Mouse (Mus musculus) T-helper 2 cell (primary cell): ENCODE measurements around the gene Gcm1.
"Not testable (repeated sequence)": the region's sequence is repeated elsewhere in the genome, so short reads cannot be mapped to it uniquely, and the experiment has no call there.

Experiments
- in situ Hi-C: fragments of 300-600 bp; cut with MboI, MseI; formaldehyde crosslinking; loops from one replicate; pipeline ENCODE4 v1.15.1; 2025; ENCODE audit warnings: high pct_unique_total_duplicates

Gcm1 gene

DNA sequence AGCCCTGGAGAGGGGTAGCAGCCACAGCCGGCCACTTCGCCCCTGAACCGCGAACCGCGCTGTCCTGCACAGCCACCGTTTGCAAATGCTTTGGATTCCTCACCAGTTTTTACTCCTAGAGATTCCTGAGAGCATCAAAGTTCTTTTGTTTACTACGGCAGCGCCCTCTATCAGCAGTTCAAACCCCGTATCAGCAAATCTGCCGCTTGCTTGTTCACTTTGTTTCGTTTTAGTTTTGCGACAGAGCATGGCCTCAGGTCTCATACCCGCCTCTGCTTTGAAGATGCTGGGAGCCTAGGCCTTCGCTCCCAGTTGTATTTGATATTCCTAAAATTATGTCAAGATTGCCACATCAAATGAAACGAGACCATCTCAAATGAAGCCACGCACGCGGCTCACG is 5.0 kb upstream of the Gcm1 start:
- in situ Hi-C loops = no loop called here

DNA sequence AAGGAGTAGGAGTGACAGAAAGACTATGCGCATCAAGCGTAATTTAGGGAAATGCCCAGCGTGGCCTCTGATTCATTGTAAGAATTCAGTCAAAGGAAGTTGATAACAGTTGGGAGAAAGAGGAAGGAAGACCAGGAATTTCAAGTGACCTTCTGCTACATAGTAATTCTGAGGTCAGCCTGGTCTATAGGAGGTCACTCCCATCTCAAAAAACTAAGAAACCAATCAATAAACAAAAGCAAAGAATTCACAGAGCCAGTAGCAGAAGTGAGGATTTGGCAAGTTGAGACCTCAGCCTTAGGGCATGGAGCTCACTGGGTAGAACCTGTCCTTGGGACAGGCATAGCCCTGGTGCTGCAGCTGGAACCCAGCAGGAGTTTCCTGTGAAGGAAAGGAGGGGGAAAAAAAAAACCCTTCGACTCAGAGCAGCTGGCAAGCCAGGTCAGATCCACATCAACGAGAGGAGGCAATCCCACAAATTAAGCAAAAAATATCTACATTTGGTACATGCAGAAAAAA is 1.2 kb upstream of the Gcm1 start:
- in situ Hi-C loops = no loop called here

DNA sequence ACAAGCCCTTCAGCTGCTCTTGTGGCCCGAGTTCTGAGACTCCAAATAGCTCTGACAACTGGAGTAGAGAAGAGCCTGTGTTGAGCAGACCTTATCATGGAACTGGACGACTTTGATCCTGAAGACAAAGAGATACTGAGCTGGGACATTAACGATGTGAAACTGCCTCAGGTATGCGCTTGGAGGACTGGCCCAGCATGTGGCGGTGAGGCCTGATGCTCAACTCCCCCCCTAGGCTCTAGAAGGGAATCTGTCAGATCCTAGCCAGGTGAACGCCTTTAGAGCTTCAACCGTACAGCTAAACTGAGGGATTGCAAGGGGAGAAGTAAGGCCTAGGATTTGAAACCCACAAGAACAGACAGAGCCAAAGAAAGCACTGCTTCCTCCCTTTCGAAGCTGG is 2.1 kb downstream of the Gcm1 start:
- in situ Hi-C loops = no loop called here

DNA sequence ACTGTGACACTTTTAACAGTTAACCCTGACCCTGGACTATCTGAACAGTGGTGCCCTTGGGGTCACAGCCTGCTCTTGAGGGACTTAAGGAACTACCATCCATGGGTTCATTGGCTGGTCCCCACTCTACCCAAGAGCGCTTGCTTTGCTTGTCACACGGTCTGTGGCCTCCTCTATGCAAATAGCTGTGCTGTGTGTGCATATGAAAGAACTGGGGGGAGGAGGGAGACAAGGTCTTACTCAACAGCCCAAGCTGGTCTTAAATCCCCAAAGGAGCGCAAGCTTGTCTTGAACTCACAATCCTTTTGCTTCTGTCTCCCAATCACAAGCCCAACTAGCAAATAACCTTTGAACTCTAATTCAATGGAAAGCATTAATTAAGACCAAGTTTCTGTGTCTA is 2.6 kb downstream of the Gcm1 start:
- in situ Hi-C loops = no loop called here

DNA sequence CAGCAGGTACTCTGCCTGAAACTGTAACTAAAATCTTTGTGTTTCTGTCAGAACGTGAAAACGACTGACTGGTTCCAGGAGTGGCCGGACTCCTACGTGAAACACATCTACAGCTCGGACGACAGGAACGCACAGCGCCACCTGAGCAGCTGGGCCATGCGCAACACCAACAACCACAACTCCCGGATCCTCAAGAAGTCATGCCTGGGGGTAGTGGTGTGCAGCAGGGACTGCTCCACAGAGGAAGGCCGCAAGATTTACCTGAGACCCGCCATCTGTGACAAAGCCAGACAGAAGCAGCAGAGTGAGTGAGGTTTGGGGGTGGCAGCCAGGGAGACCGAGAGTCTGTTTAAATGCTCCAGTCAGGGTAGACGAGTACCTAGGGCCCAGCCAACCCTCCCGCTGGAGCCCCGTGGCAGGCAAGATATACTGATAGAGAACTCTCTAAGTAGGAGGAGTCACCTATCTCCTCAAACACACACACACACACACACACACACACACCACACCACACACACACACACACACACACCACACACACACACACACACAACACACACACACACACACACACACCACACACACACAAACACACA is 7.9 kb downstream of the Gcm1 start:
- in situ Hi-C loops = no loop called here

DNA sequence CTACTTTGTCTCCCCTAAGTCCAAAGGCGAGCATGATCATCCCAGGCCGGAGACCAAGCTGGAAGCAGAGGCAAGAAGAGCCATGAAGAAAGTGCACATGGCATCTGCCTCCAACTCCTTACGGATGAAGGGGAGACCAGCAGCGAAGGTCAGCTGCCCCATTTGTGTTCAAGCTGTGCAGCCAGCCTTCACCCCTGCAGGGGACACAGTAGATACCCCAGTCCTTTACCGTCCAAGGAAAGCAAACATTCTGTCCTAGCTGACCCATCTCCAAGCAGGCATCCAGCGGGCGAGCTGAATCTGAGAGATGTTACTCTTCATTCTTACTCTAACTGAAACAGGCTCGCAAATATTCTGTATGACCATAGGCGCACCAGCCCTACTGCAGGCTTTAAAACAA is 10.7 kb downstream of the Gcm1 start:
- in situ Hi-C loops = no loop called here

DNA sequence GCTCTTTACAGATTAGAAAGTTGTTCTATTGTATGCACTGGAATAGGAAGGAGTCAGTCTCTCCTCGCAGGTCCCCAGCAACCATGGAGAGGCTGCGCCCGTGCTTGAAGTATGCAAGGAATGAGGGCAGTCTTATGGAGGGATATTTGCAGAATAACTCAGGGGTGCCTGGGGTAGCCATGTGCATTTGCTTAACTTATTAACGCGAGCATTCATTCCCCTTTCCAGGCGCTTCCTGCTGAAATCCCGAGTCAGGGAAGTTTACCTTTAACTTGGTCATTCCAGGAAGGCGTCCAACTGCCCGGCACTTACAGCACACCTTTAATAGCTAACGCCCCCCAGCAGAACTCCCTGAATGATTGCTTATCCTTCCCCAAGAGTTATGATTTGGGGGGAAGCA is 12.4 kb downstream of the Gcm1 start:
- in situ Hi-C loops = no loop called here

DNA sequence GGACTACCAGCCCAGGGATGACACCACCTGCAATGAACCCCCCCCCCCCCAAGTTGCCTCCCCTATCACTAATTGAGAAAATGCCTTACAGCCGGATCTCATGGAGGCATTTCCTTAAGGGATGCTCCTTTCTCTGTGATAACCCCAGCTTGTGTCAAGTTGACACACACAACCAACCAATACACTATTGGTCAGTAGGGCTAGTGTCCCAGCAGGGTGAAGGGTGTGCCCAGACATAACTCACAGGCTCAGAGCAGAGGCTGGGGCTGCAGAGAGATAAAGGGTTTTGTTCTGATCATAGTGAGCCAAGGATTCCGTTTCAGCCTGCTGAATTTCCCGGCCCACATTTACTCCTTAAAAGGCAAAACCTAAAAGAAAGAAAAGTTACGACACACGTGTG is 18.8 kb downstream of the Gcm1 start:
- in situ Hi-C loops = no loop called here

DNA sequence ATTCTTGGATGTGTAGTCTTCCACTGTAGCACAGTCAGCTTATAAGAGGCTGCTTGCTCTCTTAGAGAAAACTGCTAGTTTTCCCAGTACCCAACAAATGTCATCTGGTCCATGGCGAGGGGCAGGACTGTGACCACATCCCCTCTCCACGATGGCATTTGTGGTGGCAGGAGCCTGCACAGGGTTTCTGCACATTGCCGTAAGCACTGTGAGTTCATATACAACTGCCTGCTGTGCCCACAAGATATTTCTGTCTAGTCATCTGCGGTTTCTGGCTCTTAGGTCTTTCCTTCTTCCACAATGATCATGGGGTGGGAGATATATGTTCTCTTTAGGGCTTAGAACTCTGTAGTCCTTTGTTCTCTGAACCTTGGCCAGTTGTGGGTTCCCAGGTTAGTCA is 19.9 kb downstream of the Gcm1 start:
- in situ Hi-C loops = no loop called here

DNA sequence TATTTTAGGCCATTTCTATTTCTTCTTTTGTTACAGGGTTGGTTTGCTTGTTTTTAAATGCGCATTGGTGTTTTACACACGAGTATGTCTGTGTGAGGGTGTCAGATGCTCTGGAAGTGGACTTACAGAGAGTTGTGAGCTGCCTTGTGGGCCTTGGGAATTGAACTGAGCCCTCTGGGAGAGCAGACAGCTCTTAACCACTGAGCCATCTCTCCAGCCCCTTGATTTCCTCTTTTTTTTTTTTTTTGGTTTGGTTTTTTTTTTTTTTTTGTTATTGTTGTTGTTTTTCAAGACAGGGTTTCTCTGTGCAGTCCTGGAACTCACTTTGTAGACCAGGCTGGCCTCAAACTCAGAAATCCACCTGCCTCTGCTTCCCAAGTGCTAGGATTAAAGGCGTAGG is 21.6 kb downstream of the Gcm1 start:
- in situ Hi-C loops = not testable (repeated sequence)

DNA sequence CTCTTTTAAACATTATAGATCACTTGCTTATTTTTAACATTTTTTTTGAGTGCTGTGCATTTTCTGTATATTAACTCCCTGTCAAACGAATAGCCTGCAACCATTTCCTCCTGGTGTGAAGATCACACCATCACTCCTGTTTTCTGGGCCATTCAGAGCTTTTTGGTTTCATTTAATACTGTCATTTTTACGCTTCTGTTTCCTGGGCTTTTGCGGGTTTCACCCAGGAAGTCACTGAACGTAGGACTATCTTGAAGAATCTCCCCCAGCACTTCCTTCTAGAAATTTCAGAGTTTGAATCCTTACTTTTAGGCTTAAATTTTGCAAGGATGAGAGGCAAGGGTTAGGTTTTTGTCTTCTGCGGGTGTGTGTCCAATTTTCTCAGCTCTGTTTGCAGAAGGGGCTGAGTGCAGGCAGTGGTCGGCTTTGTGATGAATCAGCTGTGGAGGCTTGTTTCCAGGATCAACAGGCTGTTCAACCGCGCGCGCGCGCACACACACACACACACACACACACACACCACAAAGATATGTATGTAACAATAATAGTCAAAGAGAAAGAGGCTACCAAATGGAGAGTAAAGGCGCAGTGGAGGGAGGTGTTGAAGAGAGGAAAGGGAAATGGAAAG is 22.1 kb downstream of the Gcm1 start:
- in situ Hi-C loops = no loop called here

DNA sequence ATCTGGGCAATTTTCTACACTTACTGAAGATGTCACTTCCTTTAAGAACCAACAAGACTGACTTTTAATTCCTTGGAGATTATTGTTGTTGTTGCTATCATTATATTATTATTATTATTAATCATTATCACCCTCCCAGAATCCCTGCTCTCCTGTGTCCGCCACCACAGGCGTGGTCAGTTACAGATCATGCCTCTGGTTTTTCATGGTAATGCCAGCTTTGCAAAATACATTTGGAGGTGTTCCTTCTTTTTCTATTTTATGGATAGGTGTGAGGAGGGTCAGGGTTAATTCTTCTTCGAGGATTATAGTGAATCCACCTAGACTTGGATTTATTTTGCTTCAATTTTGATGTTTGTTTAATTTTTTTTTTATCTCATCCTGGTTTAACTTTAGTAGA is 23.5 kb downstream of the Gcm1 start:
- in situ Hi-C loops = no loop called here

DNA sequence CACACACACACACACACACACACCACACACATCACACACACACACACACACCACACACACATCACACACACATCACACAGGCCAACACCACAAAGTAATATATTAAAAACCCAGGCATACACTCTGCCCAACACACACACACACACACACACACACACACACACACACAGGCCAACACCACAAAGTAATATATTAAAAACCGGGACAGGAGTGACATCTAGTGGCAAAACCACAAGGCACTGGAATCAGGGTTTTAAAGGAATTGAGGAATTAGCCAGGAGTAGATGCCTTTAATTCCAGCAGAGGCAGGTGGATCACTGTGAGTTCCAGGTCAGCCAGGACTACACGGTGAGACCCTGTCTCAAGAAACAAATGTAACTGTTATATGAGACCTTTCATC is 26.5 kb downstream of the Gcm1 start:
- in situ Hi-C loops = no loop called here

DNA sequence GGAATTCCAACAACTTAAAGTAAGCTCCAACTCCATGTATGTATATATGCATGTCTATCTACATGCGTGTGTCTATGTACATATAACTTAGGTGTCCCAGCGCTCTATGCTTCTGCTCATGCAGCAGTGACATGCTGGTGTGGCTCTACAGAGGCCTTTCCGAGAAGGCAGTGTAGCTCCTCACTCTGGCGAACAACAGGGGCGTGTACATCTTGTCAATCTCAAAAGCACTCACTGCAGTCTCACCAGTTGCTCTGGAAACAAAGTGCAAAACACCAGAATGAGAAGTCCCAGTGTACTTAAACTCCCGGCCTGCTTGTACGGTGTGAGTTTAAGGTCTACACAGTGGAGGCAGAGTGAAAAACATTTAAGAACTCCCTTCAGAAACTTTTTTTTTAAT is 30.1 kb downstream of the Gcm1 start:
- in situ Hi-C loops = no loop called here

DNA sequence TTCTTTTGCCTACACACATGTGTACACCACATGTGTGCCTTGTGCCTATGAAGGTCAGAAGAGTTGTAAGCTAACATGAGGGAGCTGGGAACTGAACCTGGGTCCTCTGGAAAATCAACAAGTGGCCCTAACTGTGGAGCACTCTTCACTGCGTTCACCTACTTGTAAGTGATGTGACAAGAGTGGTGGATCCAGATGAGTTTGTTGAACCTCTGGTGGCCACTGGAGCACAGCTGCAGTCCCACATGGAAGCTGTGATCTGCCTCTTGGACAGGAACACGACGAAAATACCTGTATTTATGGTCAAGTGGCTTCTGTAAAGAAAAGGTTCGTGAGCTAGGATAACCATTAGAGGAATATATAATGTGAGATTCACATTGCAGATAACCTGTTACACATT is 32.6 kb downstream of the Gcm1 start:
- in situ Hi-C loops = no loop called here

DNA sequence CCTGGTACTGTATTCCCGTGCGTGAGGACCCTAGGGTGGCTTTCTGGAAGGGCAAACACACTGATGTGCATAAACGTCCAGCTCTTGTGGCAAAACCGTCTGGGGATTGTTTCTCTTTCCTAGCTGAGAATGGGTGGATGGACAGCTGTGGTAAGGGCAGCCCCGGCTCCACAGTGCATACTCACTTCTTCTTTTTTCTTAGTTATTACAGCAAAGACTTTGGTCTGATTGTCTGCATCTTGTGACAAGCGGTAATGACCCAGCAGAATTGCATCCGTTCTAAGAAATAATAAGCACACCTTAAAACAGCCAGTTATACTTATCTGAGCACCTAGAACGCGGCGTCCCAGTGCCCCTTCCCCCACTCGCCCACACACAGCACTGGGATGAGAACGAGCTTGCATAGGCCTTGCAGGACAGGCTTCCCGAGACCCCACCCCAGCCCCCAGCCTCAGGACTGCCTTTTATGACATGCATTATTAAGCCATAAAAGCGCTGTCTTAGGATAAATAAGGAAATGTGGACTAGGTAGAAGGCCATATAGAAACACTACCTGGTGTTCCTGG is 34.1 kb downstream of the Gcm1 start:
- in situ Hi-C loops = no loop called here

DNA sequence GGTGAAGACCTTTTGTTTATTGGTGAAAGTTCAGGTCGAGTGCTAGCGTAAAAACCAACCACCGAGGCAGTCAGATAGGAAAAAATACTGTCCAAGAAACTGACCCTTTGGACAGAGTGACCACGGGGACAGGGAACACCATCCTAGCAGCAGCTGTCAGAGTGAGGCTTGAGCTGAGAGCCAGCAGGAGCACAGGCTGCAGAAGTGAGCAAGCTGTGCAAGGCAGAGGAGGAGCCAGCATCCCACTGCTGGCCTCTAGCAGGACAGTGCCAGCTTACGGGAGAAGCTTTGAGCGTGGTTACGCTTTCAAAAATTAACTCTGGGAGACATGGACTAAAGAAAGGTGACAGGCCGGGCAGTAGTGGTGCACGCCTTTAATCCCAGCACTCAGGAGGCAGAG is 36.0 kb downstream of the Gcm1 start:
- in situ Hi-C loops = no loop called here

DNA sequence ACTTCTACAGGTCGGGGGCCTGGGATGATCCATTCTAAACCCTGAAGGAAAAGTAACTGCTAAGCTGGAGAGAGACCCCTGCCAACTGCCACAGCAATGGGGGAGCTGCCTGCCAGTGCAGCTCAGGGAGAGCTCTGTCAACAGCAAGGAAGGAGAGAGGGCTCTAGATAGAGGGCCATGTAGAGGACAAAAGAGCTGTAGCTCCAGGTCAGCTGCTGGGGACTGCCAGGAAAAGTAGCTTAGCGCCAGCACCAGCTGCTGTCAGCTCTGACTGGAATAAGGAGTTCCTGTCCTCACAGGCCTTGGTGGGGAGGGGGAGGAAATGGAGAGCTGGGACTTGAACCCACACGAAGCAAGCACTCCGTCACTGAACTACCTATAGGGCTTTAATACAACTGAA is 36.8 kb downstream of the Gcm1 start:
- in situ Hi-C loops = no loop called here

DNA sequence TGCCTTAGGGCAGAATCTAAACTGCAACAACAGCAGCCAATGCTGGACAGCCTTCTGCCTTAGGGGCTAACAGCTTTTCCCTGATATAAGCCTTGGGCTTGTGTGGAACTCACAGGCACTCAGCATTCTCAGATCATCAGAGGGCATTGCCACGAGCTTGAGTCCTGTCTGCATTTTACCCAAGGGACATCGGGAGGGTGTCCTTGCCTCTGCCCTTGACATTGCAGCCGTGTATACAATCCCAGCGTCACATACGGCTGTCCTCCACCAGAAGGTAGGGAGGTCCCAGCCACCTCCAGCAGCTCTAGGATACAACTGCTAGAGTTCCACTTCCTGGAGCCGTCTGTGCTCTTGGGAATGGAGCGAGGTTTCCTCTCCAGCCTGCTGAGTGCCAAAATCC is 37.2 kb downstream of the Gcm1 start:
- in situ Hi-C loops = no loop called here

DNA sequence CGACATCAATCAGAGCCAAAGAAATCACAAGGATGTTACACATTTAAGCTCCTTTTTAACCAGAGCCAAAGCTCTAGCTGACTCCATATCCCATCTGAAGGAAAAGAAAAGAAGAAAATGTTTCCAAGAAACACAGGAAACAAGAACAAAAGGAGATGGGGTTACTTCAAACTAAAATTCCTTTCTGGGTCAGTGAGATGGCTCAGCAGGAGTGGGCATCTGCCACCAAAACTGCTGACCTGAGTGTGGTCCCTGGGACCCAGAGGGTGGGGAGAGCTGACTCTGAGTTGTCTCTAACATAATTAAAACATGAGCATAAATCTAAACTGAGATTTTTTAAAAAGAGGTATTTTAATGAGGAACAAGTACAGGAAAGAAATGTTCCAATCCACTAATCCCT is 38.2 kb downstream of the Gcm1 start:
- in situ Hi-C loops = no loop called here

DNA sequence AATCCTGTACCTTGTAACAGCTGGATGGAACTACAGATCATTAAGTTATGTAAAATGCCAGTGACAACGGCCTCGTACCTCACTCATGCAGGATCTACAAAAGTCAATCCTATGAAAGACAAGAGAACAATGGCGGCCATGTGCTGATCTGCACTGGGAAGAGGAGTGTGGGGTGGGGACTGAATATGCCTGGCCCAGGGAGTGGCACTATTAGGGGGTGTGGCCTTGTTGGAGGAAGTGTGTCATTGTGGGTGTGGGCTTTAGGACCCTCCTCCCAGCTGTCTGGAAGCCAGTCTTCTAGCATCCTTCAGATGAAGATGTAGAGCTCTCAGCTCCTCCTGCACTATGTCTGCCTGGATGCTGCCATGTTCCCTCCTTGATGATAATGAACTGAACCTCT is 38.9 kb downstream of the Gcm1 start:
- in situ Hi-C loops = no loop called here

DNA sequence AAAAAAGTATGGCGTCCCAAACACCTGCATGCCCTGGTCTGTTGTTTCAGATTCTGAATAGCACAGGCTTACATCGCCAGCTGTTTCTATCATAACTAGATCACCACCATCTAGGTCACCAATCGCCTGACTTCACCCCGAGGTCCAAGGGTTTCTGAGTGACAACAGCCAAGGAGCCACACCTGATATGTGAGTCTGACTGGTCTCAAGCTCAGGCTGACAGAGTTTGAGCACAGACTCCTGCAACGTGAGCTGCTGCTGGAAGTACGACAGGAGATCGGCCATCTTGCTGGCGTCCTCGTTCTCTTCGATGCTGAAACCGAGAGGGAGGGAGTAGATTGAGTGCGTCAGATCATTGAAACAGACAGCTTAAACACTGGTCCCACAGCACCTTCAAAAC is 44.0 kb downstream of the Gcm1 start:
- in situ Hi-C loops = no loop called here

DNA sequence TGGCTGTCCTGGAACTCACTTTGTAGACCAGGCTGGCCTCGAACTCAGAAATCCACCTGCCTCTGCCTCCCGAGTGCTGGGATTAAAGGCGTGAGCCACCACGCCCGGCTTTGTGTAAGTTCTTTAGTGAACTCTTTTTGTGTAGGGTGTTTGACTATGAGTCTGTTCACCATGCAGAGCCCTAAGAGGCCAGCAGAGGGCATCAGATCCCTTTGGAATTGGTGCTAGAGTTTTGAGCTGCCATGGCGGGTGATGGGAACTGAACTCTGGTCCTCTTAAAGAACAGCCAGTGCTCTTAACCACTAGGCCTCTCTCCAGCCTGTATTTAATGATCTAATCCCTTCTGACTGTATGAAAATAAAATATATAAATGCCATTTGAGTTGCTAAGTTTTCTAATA is 44.7 kb downstream of the Gcm1 start:
- in situ Hi-C loops = no loop called here

DNA sequence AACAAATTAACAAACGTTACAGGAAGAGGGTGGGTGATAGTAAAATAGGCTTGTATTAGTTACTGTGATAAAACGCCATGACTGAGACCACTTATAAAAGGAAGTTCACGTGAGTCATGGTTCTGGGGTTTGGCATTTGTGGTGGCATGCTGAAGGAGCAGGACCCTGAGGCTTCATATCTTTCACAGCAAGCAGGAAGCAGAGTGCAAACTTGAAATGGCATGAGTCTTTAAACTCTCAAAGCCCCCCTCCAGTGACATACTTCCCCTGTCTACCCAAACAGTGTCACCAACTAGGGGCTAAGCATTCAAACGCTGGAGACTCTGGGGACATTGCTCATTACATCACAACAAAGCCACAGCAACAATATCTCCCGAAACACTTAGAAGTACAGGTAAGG is 49.2 kb downstream of the Gcm1 start:
- in situ Hi-C loops = loop anchor here (10.0 kb wide), 1 partner anchor 186 kb away; the partner anchor contains the start of gene Elovl5
